Mouse (Mus musculus) E14TG2a.4 (cell line): ENCODE results near the gene Bmp2.

Experiments used
- CTCF ChIP-seq: conservative IDR thresholded peaks from 2 replicates; pipeline ENCODE4 v1.5.1; 2014; ENCODE audit warnings: low read length
- NANOG ChIP-seq: IDR thresholded peaks from 2 replicates; pipeline ENCODE4 v1.6.1; 2014; ENCODE audit warnings: borderline replicate concordance, low read length, mixed read lengths
- POU5F1 ChIP-seq: IDR thresholded peaks from 2 replicates; pipeline ENCODE4 v1.6.1; 2014; ENCODE audit warnings: low read length, borderline replicate concordance

DNA sequence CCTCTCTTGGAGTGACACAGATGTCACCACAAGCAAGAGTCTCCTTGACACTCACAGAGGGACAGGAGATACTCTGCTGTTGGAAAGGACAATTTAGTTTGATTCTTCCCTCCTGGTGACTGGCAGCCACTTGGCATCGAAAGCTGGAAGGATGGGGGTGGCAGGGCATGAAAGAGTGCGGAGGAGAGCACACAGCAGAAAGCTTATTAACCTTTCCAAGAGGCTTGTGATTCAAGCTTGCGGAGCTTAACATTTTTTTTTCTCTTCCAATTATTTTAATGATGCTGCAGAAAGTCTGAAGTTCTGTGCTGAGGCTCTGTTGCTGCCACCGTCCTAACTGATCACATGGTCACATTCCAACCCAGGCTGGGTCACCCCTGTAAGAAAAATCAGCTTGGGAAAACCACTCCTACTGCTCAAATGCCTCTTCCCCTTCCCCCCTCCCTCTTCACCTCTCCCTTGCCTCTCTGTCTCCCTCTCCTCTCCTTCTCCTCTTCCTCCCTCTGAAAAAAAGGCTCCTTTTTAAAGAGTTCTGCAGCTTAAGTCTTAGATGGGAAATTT, 26.3 kb upstream of the Bmp2 start:
- TF ChIP-seq CTCF, result no peak
- TF ChIP-seq NANOG, result no peak
- TF ChIP-seq POU5F1, result no peak
